8 mouse cellular contexts compared by ENCODE assay signal in genomic region chr15:92052133-92052463, GRCm38 (mm10). TPM values are rescaled to one million over a fixed set of nuclear protein-coding genes. Genes with fewer than 3 reads are reported as not detected.
DNase-seq lines count a peak whose midpoint lies in the region; ATAC-seq and TF ChIP-seq lines count a peak whose summit lies in the region.
"Had no signal": no experiment of that assay in that cellular context is flagged by ENCODE, and none has a peak within 500 bp of the region (broad histone marks: within the 10 kb centered on the region; RNA-seq: fewer than 3 reads in every experiment).

No protein-coding gene starts in this region.

- whole genome bisulfite sequencing in forebrain, embryonic 12.5 days: 12% methylated on average over 4 of the region's 4 CpGs
- WGBS in intestine, postnatal 0 days: 22% methylated on average over 4 of the region's 4 CpGs
- 10% methylated on average over 4 of the region's 4 CpGs for WGBS in olfactory bulb, adult 2 months

- peak; percentile 46 for DNase-seq in left cerebral cortex, adult 11 months (ENCODE audit: low spot score)
- DNase-seq in left cerebral cortex, postnatal 4 days: no peak
- DNase-seq in cerebellum, postnatal 36 days: no peak
- DNase-seq in thymus, postnatal 0 days (ENCODE audit: low spot score): no peak

- no peaks in the 10 kb centered on the region for H3K9me3 ChIP-seq in forebrain, embryonic 12.5 days
- H3K9me3 ChIP-seq in intestine, postnatal 0 days (ENCODE audit: control insufficient read depth): no peaks in the 10 kb centered on the region

- peak overlapping the region; percentile 49 for H3K4me3 ChIP-seq in forebrain, embryonic 12.5 days (replicated peaks)
- no peak overlapping the region for H3K4me3 ChIP-seq in intestine, postnatal 0 days (ENCODE audit: low read depth, low read length)
- H3K4me3 ChIP-seq in olfactory bulb, adult 2 months (ENCODE audit: insufficient read depth, low read depth, low read length): peak overlapping the region; percentile 76

- no peak for TF ChIP-seq CTCF in intestine, postnatal 0 days (IDR thresholded peaks at IDR 0.05; ENCODE audit: low read depth)
- TF ChIP-seq CTCF in olfactory bulb, adult 2 months (IDR thresholded peaks at IDR 0.05; ENCODE audit: insufficient read depth, low read depth, low read length): no peak

- H3K27ac ChIP-seq in forebrain, embryonic 12.5 days: 0 out of 2 replicates have a peak overlapping the region, but pooled peaks have one; percentile 51
- no peak overlapping the region for H3K27ac ChIP-seq in intestine, postnatal 0 days (ENCODE audit: low read depth, low read length)
- peak overlapping the region; percentile 86 for H3K27ac ChIP-seq in olfactory bulb, adult 2 months (ENCODE audit: insufficient read depth, low read depth, low read length)

- peak overlapping the region; percentile 52; the same call in 1 of the 2 replicates for H3K9ac ChIP-seq in forebrain, embryonic 12.5 days
- no peak overlapping the region for H3K9ac ChIP-seq in intestine, postnatal 0 days (ENCODE audit: low read depth, low read length)

- no peaks in the 10 kb centered on the region for H3K36me3 ChIP-seq in forebrain, embryonic 12.5 days (replicated peaks)
- H3K36me3 ChIP-seq in intestine, postnatal 0 days (ENCODE audit: control insufficient read depth, insufficient read depth): no peaks in the 10 kb centered on the region

- H3K27me3 ChIP-seq in forebrain, embryonic 12.5 days: peaks cover 9% of the 10 kb centered on the region; the same call in 1 of the 2 replicates
- peaks cover 10% of the 10 kb centered on the region; the same call in 1 of the 2 replicates for H3K27me3 ChIP-seq in intestine, postnatal 0 days (replicated peaks; ENCODE audit: control insufficient read depth, insufficient read depth, low read length)

- intact Hi-C loops in left cerebral cortex, postnatal 4 days (cut with DNase I): loop anchor here (10.0 kb wide), 1 partner anchor 183 kb away; no protein-coding TSS in a partner anchor

- peak overlapping the region; percentile 79 for H3K4me2 ChIP-seq in forebrain, embryonic 12.5 days
- H3K4me2 ChIP-seq in intestine, postnatal 0 days (replicated peaks; ENCODE audit: low read depth): 0 out of 2 replicates have a peak overlapping the region, but pooled peaks have one; percentile 71

- TF ChIP-seq POLR2A in olfactory bulb, adult 2 months (IDR thresholded peaks at IDR 0.05; ENCODE audit: insufficient read depth, low read depth, low read length): no peak; the same call in 1 of the 2 replicates

- H3K4me1 ChIP-seq in forebrain, embryonic 12.5 days: peaks cover 10% of the 10 kb centered on the region; the same call in 1 of the 2 replicates
- H3K4me1 ChIP-seq in intestine, postnatal 0 days (replicated peaks; ENCODE audit: control insufficient read depth, insufficient read depth, low read length): no peaks in the 10 kb centered on the region
- H3K4me1 ChIP-seq in olfactory bulb, adult 2 months (ENCODE audit: control insufficient read depth, insufficient read depth, low read length): no peaks in the 10 kb centered on the region

- ATAC-seq in forebrain, embryonic 12.5 days (ENCODE audit: low FRiP score): no peak; the same call in 1 of the 2 replicates
- no peak for ATAC-seq in intestine, postnatal 0 days
- ATAC-seq: inflammation-experienced regulatory T-cells, adult 6 months had no signal

RNA-seq across cellular contexts. Expression of gene Cntn1, which starts 1.1 kb away (rescaled TPM):
- total RNA-seq in left cerebral cortex, postnatal 4 days (2021): 100 to 1,000 TPM; 285 to 319 TPM
- 4.4 and 4.6 TPM in 2 replicates for polyA plus RNA-seq in forebrain, embryonic 12.5 days (2016; fragmentation: Nextera tagmentation; extraction: Ambion mirVana)
- 2.3 and 2.4 TPM in 2 replicates for polyA plus RNA-seq in intestine, postnatal 0 days (2015; fragmentation: Nextera tagmentation; extraction: Ambion mirVana)
- polyA plus RNA-seq in olfactory bulb, adult 2 months (2012; ENCODE audit: insufficient read depth, insufficient read length, low replicate concordance, missing spikeins): 81.0 TPM in 1 of 2 replicates, not detected in the other
- 0.28 and 0.34 TPM in 2 replicates for polyA plus RNA-seq in thymus, postnatal 0 days (2015; fragmentation: Nextera tagmentation; extraction: Ambion mirVana)
